ENCODE assay signal across 8 mouse cellular contexts in genomic region chr11:120101036-120101435, GRCm38 (mm10). TPM values are rescaled to one million over a fixed set of nuclear protein-coding genes. Genes with fewer than 3 reads are reported as not detected.
DNase-seq lines count a peak whose midpoint lies in the region; ATAC-seq lines count a peak whose summit lies in the region.

No protein-coding gene starts in this region.

- no peak overlapping the region for H3K4me3 ChIP-seq in heart, embryonic 10.5 days

- peak; percentile 72 to 74 for DNase-seq in B cell, adult 2 months
- peak; percentile 83 for DNase-seq in NIH3T3 (ENCODE audit: low read depth)
- peak; percentile 50 to 71 for DNase-seq in cerebellum, postnatal 4 days (ENCODE audit: low spot score in 2 of 2)
- peak; percentile 92 for DNase-seq in heart, embryonic 10.5 days (ENCODE audit: low spot score)
- DNase-seq in layer of hippocampus, adult 18-20 months (ENCODE audit: low spot score in 2 of 2), result peak; percentile 51 to 83
- DNase-seq in lung, postnatal 10 days, result peak; percentile 78
- DNase-seq in retina, postnatal 1 day, result peak; percentile 82

- no peak for ATAC-seq in inflammation-experienced regulatory T-cells, adult 6 months

- peaks cover 48% of the 10 kb centered on the region for H3K36me3 ChIP-seq in heart, embryonic 10.5 days

- peak overlapping the region; percentile 77 for H3K27ac ChIP-seq in heart, embryonic 10.5 days

- no peaks in the 10 kb centered on the region for H3K27me3 ChIP-seq in heart, embryonic 10.5 days (ENCODE audit: insufficient read depth, poor library complexity, severe bottlenecking)

- WGBS in heart, embryonic 10.5 days, result 10% methylated on average over 3 of the region's 3 CpGs

- peaks cover 35% of the 10 kb centered on the region for H3K4me1 ChIP-seq in heart, embryonic 10.5 days

- H3K9me3 ChIP-seq in heart, embryonic 10.5 days, result no peaks in the 10 kb centered on the region

RNA-seq across cellular contexts. Expression of gene Ndufaf8, which starts 2.3 kb away (rescaled TPM):
- polyA plus RNA-seq in heart, embryonic 10.5 days (2016; fragmentation: Nextera tagmentation; extraction: Ambion mirVana), result 92.2 and 106 TPM in 2 replicates
- 10 to 100 TPM; 38.6 to 39.3 TPM for total RNA-seq in layer of hippocampus, adult 18-20 months (2021)
- polyA plus RNA-seq in inflammation-experienced regulatory T-cells, adult 6 months (2017; shearing (Covaris generic)), result 10 to 100 TPM; 88.3 to 98.3 (median 92.6) TPM

RNA-seq across cellular contexts. Expression of gene Tepsin, which starts 2.5 kb away (rescaled TPM):
- polyA plus RNA-seq in heart, embryonic 10.5 days (2016; fragmentation: Nextera tagmentation; extraction: Ambion mirVana), result 21.2 and 23.2 TPM in 2 replicates
- 10 to 100 TPM; 13.9 to 17.9 TPM for total RNA-seq in layer of hippocampus, adult 18-20 months (2021)
- polyA plus RNA-seq in inflammation-experienced regulatory T-cells, adult 6 months (2017; shearing (Covaris generic)), result 10 to 100 TPM in 1 of 3 experiments, 1 to 10 TPM in 2; 8.1 to 12.5 (median 9.3) TPM

RNA-seq across cellular contexts. Expression of gene Cep131, which starts 14.4 kb away (rescaled TPM):
- 21.1 and 29.0 TPM in 2 replicates for polyA plus RNA-seq in heart, embryonic 10.5 days (2016; fragmentation: Nextera tagmentation; extraction: Ambion mirVana)
- 10 to 100 TPM; 31.7 to 32.5 TPM for total RNA-seq in layer of hippocampus, adult 18-20 months (2021)
- polyA plus RNA-seq in inflammation-experienced regulatory T-cells, adult 6 months (2017; shearing (Covaris generic)), result under 1 TPM; 0.28 to 0.48 (median 0.29) TPM

RNA-seq across cellular contexts. Expression of gene Slc38a10, which starts 50.1 kb away (rescaled TPM):
- polyA plus RNA-seq in heart, embryonic 10.5 days (2016; fragmentation: Nextera tagmentation; extraction: Ambion mirVana), result 99.0 and 123 TPM in 2 replicates
- 10 to 100 TPM; 81.4 to 86.5 TPM for total RNA-seq in layer of hippocampus, adult 18-20 months (2021)
- polyA plus RNA-seq in inflammation-experienced regulatory T-cells, adult 6 months (2017; shearing (Covaris generic)), result 10 to 100 TPM; 39.7 to 62.8 (median 44.1) TPM

RNA-seq across cellular contexts. Expression of gene Aatk, which starts 54.1 kb away (rescaled TPM):
- polyA plus RNA-seq in heart, embryonic 10.5 days (2016; fragmentation: Nextera tagmentation; extraction: Ambion mirVana), result 0.51 and 0.58 TPM in 2 replicates
- 100 to 1,000 TPM; 205 to 215 TPM for total RNA-seq in layer of hippocampus, adult 18-20 months (2021)
- polyA plus RNA-seq in inflammation-experienced regulatory T-cells, adult 6 months (2017; shearing (Covaris generic)), result not detected

Comparison
In these comparisons a context has a peak if more than half of its experiments do, and no peak if none do; other contexts are left out.
1. RNA of gene Cep131, which starts 14.4 kb away (polyA plus RNA-seq): 21.1 to 29.0 TPM in heart, embryonic 10.5 days; 0.28 to 0.48 TPM in inflammation-experienced regulatory T-cells, adult 6 months; every median in the first group is over 10 times any median in the second.
2. Peak in every context shown above with its lines, with median percentiles within 50 percentile points of each other: DNase-seq.